Mouse (Mus musculus): ENCODE data around the gene Ago4. TPM values are rescaled to one million over a fixed set of nuclear protein-coding genes. Genes with fewer than 3 reads are reported as not detected.

Gene Ago4
- polyA plus RNA-seq, 1 experiment from 2014 or later: 4.1 TPM

- H3K36me3 ChIP-seq (ENCODE audit: control insufficient read depth, insufficient read depth, low read length): no peaks in the 10 kb centered on the region
- no peak for ATAC-seq (ENCODE audit: low FRiP score)
- H3K27ac ChIP-seq (ENCODE audit: low read depth, low read length): no peak overlapping the region
- H3K27me3 ChIP-seq (ENCODE audit: control insufficient read depth, insufficient read depth, low read length): no peaks in the 10 kb centered on the region
- peak; percentile 19 for DNase-seq (ENCODE audit: low spot score)
- WGBS: 54% methylated on average over 5 of the region's 5 CpGs
- no peaks in the 10 kb centered on the region for H3K9me3 ChIP-seq (ENCODE audit: control insufficient read depth, low read length)
- no peaks in the 10 kb centered on the region for H3K4me1 ChIP-seq (replicated peaks; ENCODE audit: control insufficient read depth, insufficient read depth, low read length)
- no peak overlapping the region for H3K4me2 ChIP-seq (replicated peaks; ENCODE audit: low read depth, low read length)
- H3K9ac ChIP-seq (ENCODE audit: low read depth, low read length): no peak overlapping the region
- H3K4me3 ChIP-seq (ENCODE audit: low read depth, low read length): no peak overlapping the region
Observed at GRCm38 (mm10) chr4:126473031-126473430, 60.2 kb downstream of the Ago4 start.

DNA sequence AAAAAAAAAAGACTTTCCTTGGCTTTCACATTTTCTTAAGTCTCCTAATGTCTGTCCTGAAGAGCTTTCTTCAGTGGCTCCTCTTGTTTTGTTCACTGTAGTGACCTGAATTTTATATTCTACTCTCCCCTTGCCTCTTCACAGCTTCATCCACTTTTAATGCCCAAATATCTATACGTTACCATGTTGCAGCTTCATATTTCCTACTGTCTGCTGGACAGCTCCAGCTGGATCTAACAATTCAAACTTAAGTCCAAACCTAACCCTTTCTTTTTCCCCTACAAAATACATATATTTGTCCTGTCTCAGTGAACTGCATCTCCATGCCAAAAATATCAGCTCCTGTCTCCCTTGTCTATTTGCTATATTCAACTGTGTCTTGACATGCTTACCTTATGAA lies 63.9 kb downstream of the Ago4 start:
- Histone ChIP-seq H3K36me3 (ENCODE audit: control insufficient read depth, insufficient read depth, low read length) (no peaks in the 10 kb centered on the region), H3K27me3 (ENCODE audit: control insufficient read depth, insufficient read depth, low read length) (no peaks in the 10 kb centered on the region), H3K9me3 (ENCODE audit: control insufficient read depth, low read length) (no peaks in the 10 kb centered on the region), H3K4me2 (replicated peaks; ENCODE audit: low read depth, low read length) (no peak overlapping the region), H3K27ac (ENCODE audit: low read depth, low read length) (no peak overlapping the region), H3K4me3 (ENCODE audit: low read depth, low read length) (no peak overlapping the region), H3K4me1 (replicated peaks; ENCODE audit: control insufficient read depth, insufficient read depth, low read length) (peaks cover 3% of the 10 kb centered on the region; the same call in 1 of the 2 replicates), H3K9ac (ENCODE audit: low read depth, low read length) (no peak overlapping the region)
- 81% methylated on average over 1 of the region's 1 CpGs for WGBS
- DNase-seq (ENCODE audit: low spot score) (no peak), ATAC-seq (ENCODE audit: low FRiP score) (no peak)

DNA sequence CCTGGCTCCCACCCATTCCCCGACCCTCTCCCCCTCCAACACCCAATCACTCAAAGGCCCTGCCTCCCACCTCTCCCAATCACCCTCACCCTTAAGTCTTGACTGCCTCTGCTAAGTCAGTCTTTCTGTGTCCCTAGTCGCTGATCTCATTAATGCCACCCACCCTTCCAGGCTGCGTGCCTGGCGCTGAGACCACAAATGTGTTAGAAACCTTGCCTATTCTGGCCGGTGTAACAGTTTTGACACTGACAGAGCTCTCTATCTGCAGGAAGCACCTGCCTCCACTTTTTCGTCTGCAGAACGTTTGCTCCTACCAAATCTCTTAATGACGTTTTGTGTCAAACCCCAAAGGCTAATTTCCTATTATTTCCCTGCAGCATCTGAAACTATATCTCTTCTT lies 64.3 kb downstream of the Ago4 start:
- Histone ChIP-seq H3K4me2 (replicated peaks; ENCODE audit: low read depth, low read length) (peak overlapping the region; percentile 60), H3K4me3 (ENCODE audit: low read depth, low read length) (peak overlapping the region; percentile 82), H3K9me3 (ENCODE audit: control insufficient read depth, low read length) (no peaks in the 10 kb centered on the region), H3K36me3 (ENCODE audit: control insufficient read depth, insufficient read depth, low read length) (no peaks in the 10 kb centered on the region), H3K4me1 (replicated peaks; ENCODE audit: control insufficient read depth, insufficient read depth, low read length) (peaks cover 5% of the 10 kb centered on the region; the same call in 1 of the 2 replicates), H3K9ac (ENCODE audit: low read depth, low read length) (peak overlapping the region; percentile 94), H3K27me3 (ENCODE audit: control insufficient read depth, insufficient read depth, low read length) (no peaks in the 10 kb centered on the region), H3K27ac (ENCODE audit: low read depth, low read length) (peak overlapping the region; percentile 95)
- 7% methylated on average over 8 of the region's 8 CpGs for WGBS
- ATAC-seq (ENCODE audit: low FRiP score) (no peak; the same call in 1 of the 2 replicates), DNase-seq (ENCODE audit: low spot score) (no peak)

DNA sequence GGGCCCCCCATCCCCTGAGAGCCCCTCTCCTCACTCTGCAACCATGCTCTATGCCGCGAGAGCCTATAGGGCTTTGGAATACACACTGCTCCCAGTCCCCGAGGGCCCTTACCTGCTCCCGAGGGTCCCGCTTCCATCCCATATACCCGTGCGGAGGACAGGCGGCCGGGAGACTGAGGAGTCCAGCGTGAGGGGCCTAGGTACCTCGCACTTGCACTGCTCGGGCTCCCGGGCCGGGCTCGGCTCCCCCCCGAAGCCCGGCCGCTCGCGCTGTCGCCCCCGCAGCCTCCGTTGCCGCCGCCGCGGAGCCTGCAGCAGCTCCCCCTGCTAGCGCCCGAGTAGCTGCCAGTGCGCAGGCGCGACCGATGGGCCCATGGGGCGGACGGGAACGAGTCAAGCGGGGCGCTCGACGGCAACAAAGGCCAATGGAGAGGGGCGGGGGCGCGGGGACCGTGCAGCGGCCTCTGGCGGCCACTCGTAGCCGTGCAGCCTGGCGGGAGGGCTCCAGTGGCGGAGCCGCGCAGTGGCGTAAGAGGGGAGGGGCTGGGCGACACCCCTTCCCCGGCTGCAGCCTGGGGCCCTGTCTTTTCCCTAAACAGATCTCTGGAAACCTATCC lies 64.9 kb downstream of the Ago4 start, which contains the start of gene Ago1:
Gene Ago1, minus strand, starts transcription at position 299 of the 617 bp plus-strand sequence.
- peak within 1 kb of the TSS; percentile 60 for H3K4me2 ChIP-seq (replicated peaks; ENCODE audit: low read depth, low read length)
- no peaks in the 10 kb centered on the region for H3K9me3 ChIP-seq (ENCODE audit: control insufficient read depth, low read length)
- DNase-seq (ENCODE audit: low spot score): peak; percentile 97
- H3K27me3 ChIP-seq (ENCODE audit: control insufficient read depth, insufficient read depth, low read length): no peaks in the 10 kb centered on the region
- peaks cover 9% of the 10 kb centered on the region; the same call in 1 of the 2 replicates for H3K4me1 ChIP-seq (replicated peaks; ENCODE audit: control insufficient read depth, insufficient read depth, low read length)
- H3K9ac ChIP-seq (ENCODE audit: low read depth, low read length): peak within 1 kb of the TSS; percentile 94
- H3K36me3 ChIP-seq (ENCODE audit: control insufficient read depth, insufficient read depth, low read length): no peaks in the 10 kb centered on the region
- H3K27ac ChIP-seq (ENCODE audit: low read depth, low read length): peak within 1 kb of the TSS; percentile 95
- under 1% methylated on average over 46 of the region's 55 CpGs for WGBS
- peak within 1 kb of the TSS; percentile 82 for H3K4me3 ChIP-seq (ENCODE audit: low read depth, low read length)
- peak; percentile 78 for ATAC-seq (ENCODE audit: low FRiP score)

- H3K9ac ChIP-seq (ENCODE audit: low read depth, low read length): peak overlapping the region; percentile 94
- WGBS: under 1% methylated on average over 22 of the region's 25 CpGs
- H3K4me3 ChIP-seq (ENCODE audit: low read depth, low read length): peak overlapping the region; percentile 82
- no peaks in the 10 kb centered on the region for H3K9me3 ChIP-seq (ENCODE audit: control insufficient read depth, low read length)
- H3K27me3 ChIP-seq (ENCODE audit: control insufficient read depth, insufficient read depth, low read length): no peaks in the 10 kb centered on the region
- ATAC-seq (ENCODE audit: low FRiP score): peak; percentile 66
- peaks cover 9% of the 10 kb centered on the region; the same call in 1 of the 2 replicates for H3K4me1 ChIP-seq (replicated peaks; ENCODE audit: control insufficient read depth, insufficient read depth, low read length)
- H3K36me3 ChIP-seq (ENCODE audit: control insufficient read depth, insufficient read depth, low read length): no peaks in the 10 kb centered on the region
- peak overlapping the region; percentile 60 for H3K4me2 ChIP-seq (replicated peaks; ENCODE audit: low read depth, low read length)
- peak overlapping the region; percentile 95 for H3K27ac ChIP-seq (ENCODE audit: low read depth, low read length)
- peak; percentile 86 for DNase-seq (ENCODE audit: low spot score)
Observed at GRCm38 (mm10) chr4:126467721-126468284, 65.5 kb downstream of the Ago4 start.

DNA sequence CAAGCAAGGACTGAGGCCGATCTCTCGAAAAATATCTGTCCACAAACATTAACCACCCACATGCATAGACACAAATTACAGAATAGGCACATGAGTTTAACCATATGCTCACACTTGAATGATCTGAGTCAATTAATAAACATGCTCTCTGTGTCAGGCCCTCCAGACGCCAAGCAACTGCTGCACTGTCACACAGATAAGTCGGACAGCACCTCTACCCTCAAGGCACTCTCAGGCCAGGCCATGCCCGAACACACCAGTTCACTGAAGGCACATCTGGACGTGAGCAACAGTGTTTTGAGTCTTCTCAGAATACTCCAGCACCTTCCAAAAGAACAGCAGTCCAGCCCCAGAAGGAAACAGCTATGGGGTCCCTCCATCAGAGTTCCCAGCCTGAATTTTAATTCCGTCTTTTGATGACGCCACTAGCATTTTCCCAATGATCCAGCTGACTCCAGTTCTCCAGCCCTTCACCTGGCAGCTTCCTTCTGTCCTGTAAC lies 67.0 kb downstream of the Ago4 start:
- Histone ChIP-seq H3K27me3 (ENCODE audit: control insufficient read depth, insufficient read depth, low read length) (no peaks in the 10 kb centered on the region), H3K9ac (ENCODE audit: low read depth, low read length) (peak overlapping the region; percentile 61), H3K4me2 (replicated peaks; ENCODE audit: low read depth, low read length) (peak overlapping the region; percentile 60), H3K4me1 (replicated peaks; ENCODE audit: control insufficient read depth, insufficient read depth, low read length) (peaks cover 9% of the 10 kb centered on the region; the same call in 1 of the 2 replicates), H3K4me3 (ENCODE audit: low read depth, low read length) (peak overlapping the region; percentile 82), H3K9me3 (ENCODE audit: control insufficient read depth, low read length) (no peaks in the 10 kb centered on the region), H3K36me3 (ENCODE audit: control insufficient read depth, insufficient read depth, low read length) (no peaks in the 10 kb centered on the region), H3K27ac (ENCODE audit: low read depth, low read length) (peak overlapping the region; percentile 95)
- ATAC-seq (ENCODE audit: low FRiP score): peak; percentile 29; the same call in 1 of the 2 replicates
- WGBS: 16% methylated on average over 8 of the region's 8 CpGs
- peak; percentile 52 for DNase-seq (ENCODE audit: low spot score)

DNA sequence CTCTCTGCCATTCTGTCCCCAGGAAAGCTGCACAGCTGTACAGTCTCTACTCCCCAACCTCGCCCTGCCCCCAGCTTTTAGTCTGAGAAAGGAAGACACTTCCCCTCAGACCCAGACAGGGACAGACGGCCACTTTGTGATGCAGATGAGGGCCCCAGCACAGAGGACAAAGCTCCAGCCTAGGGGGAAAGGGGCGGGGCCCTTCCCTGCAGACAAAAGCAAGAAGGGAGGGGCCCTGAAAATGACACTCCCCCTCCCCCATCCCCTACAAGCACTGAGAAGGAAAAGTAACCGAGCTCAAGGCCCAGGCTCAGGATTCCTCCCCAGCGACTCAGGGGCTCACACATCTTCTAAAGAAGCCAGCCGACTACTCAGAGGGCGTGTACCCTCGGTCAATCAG lies 67.4 kb downstream of the Ago4 start:
- Histone ChIP-seq H3K36me3 (ENCODE audit: control insufficient read depth, insufficient read depth, low read length) (no peaks in the 10 kb centered on the region), H3K27me3 (ENCODE audit: control insufficient read depth, insufficient read depth, low read length) (no peaks in the 10 kb centered on the region), H3K4me1 (replicated peaks; ENCODE audit: control insufficient read depth, insufficient read depth, low read length) (peaks cover 9% of the 10 kb centered on the region; the same call in 1 of the 2 replicates), H3K4me2 (replicated peaks; ENCODE audit: low read depth, low read length) (peak overlapping the region; percentile 60), H3K27ac (ENCODE audit: low read depth, low read length) (peak overlapping the region; percentile 95), H3K4me3 (ENCODE audit: low read depth, low read length) (peak overlapping the region; percentile 82), H3K9me3 (ENCODE audit: control insufficient read depth, low read length) (no peaks in the 10 kb centered on the region), H3K9ac (ENCODE audit: low read depth, low read length) (peak overlapping the region; percentile 61)
- 4% methylated on average over 8 of the region's 8 CpGs for WGBS
- DNase-seq (ENCODE audit: low spot score): peak; percentile 93
- peak; percentile 82 for ATAC-seq (ENCODE audit: low FRiP score)

DNA sequence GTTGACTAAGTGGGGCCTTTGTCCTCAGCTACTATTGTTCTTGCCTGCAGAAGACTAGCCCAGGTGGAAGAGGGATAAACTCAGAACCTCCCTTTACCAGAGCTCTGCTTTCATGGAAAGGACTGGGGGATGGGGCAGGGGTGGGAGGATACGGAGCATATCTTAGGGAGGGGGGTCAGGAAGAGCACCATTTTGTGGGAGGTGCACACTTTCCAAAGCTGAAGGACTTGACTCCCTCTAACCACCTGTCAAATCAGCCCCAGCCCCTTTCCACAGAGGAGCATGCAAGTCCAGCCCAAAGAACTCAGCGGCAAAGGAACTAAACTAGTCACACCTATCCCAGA lies 68.4 kb downstream of the Ago4 start:
- H3K27ac ChIP-seq (ENCODE audit: low read depth, low read length): peak overlapping the region; percentile 95
- no peaks in the 10 kb centered on the region for H3K9me3 ChIP-seq (ENCODE audit: control insufficient read depth, low read length)
- H3K27me3 ChIP-seq (ENCODE audit: control insufficient read depth, insufficient read depth, low read length): no peaks in the 10 kb centered on the region
- WGBS: 17% methylated on average over 2 of the region's 2 CpGs
- H3K4me1 ChIP-seq (replicated peaks; ENCODE audit: control insufficient read depth, insufficient read depth, low read length): peaks cover 9% of the 10 kb centered on the region; the same call in 1 of the 2 replicates
- DNase-seq (ENCODE audit: low spot score): no peak
- no peak for ATAC-seq (ENCODE audit: low FRiP score)
- peaks cover 3% of the 10 kb centered on the region; the same call in 1 of the 2 replicates for H3K36me3 ChIP-seq (ENCODE audit: control insufficient read depth, insufficient read depth, low read length)
- H3K4me2 ChIP-seq (replicated peaks; ENCODE audit: low read depth, low read length): peak overlapping the region; percentile 60
- peak overlapping the region; percentile 61 for H3K9ac ChIP-seq (ENCODE audit: low read depth, low read length)
- peak overlapping the region; percentile 82 for H3K4me3 ChIP-seq (ENCODE audit: low read depth, low read length)

Measured in hindbrain, embryonic 11.5 days (tissue).